Mouse (Mus musculus): ENCODE data around the gene Tbcd. TPM values are rescaled to one million over a fixed set of nuclear protein-coding genes. Genes with fewer than 3 reads are reported as not detected.

Tbcd gene
- polyA plus RNA-seq, 1 experiment from 2014 or later: 32.3 TPM

GRCm38 (mm10) chr11:121648166-121648565, 196.4 kb downstream of the Tbcd start:
- H3K9ac ChIP-seq (ENCODE audit: low read depth, low read length): no peak overlapping the region

DNA sequence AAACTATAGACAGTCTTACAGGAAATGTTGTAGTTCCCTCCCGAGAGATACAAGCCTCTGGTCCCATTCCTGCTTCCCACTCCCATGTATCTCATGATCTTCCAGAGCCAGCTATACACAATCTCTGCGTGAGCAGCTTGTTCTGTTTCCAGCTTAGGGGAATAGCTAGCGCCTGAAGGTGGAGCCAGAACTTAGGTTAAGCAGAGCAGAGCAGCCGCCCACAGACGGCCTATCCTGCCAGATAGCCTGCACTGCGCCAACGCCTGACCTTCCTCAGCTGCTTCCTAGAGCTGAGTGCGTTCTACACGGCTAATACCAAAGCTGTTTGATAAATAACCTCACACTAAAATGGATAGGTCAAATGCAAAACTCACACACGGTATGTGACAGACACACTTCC, 198.2 kb downstream of the Tbcd start:
- Histone ChIP-seq H3K36me3 (ENCODE audit: control insufficient read depth, insufficient read depth, low read length) (no peaks in the 10 kb centered on the region), H3K9me3 (ENCODE audit: control insufficient read depth, low read length) (no peaks in the 10 kb centered on the region), H3K9ac (ENCODE audit: low read depth, low read length) (no peak overlapping the region), H3K4me2 (replicated peaks; ENCODE audit: low read depth, low read length) (no peak overlapping the region), H3K27me3 (ENCODE audit: control insufficient read depth, insufficient read depth, low read length) (no peaks in the 10 kb centered on the region), H3K4me1 (replicated peaks; ENCODE audit: control insufficient read depth, insufficient read depth, low read length) (no peaks in the 10 kb centered on the region), H3K4me3 (ENCODE audit: low read depth, low read length) (no peak overlapping the region), H3K27ac (ENCODE audit: low read depth, low read length) (no peak overlapping the region)
- no peak for ATAC-seq (ENCODE audit: low FRiP score)
- WGBS: 85% methylated on average over 10 of the region's 10 CpGs
- DNase-seq (ENCODE audit: low spot score): no peak

More at GRCm38 (mm10) chr11:121648166-121648565, 196.4 kb downstream of the Tbcd start:
- no peak overlapping the region for H3K27ac ChIP-seq (ENCODE audit: low read depth, low read length)
- no peak overlapping the region for H3K4me2 ChIP-seq (replicated peaks; ENCODE audit: low read depth, low read length)
- WGBS: 94% methylated on average over 5 of the region's 5 CpGs
- H3K36me3 ChIP-seq (ENCODE audit: control insufficient read depth, insufficient read depth, low read length): no peaks in the 10 kb centered on the region
- no peak for ATAC-seq (ENCODE audit: low FRiP score)
- no peak overlapping the region for H3K4me3 ChIP-seq (ENCODE audit: low read depth, low read length)
- no peaks in the 10 kb centered on the region for H3K27me3 ChIP-seq (ENCODE audit: control insufficient read depth, insufficient read depth, low read length)
- no peaks in the 10 kb centered on the region for H3K9me3 ChIP-seq (ENCODE audit: control insufficient read depth, low read length)
- no peak for DNase-seq (ENCODE audit: low spot score)
- H3K4me1 ChIP-seq (replicated peaks; ENCODE audit: control insufficient read depth, insufficient read depth, low read length): no peaks in the 10 kb centered on the region

- ATAC-seq (ENCODE audit: low FRiP score) (no peak), DNase-seq (ENCODE audit: low spot score) (no peak)
- Histone ChIP-seq H3K9me3 (ENCODE audit: control insufficient read depth, low read length) (no peaks in the 10 kb centered on the region), H3K36me3 (ENCODE audit: control insufficient read depth, insufficient read depth, low read length) (no peaks in the 10 kb centered on the region), H3K4me3 (ENCODE audit: low read depth, low read length) (no peak overlapping the region), H3K9ac (ENCODE audit: low read depth, low read length) (no peak overlapping the region), H3K27ac (ENCODE audit: low read depth, low read length) (no peak overlapping the region), H3K4me2 (replicated peaks; ENCODE audit: low read depth, low read length) (no peak overlapping the region), H3K27me3 (ENCODE audit: control insufficient read depth, insufficient read depth, low read length) (no peaks in the 10 kb centered on the region), H3K4me1 (replicated peaks; ENCODE audit: control insufficient read depth, insufficient read depth, low read length) (no peaks in the 10 kb centered on the region)
- WGBS: 88% methylated on average over 11 of the region's 11 CpGs
Observed at GRCm38 (mm10) chr11:121650668-121651067, 198.9 kb downstream of the Tbcd start.

DNA sequence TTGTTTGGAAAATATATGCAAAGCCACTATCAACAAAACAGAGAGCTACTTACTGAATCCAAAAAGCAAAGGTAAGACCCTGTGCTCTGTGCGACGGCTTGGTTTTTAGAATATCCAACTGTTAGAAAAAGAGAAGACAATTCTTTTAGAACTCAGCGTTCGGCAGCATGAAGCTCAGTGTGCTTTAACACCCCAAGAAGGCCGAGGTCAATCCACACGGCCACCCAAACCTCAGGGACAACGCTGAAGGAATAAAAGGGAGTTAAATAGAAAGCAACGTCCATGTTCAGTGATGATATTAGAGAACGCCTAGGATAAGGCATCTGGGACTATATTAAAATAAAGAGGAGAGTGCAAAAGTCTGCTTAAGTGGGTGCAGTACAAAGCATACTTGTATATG, 199.8 kb downstream of the Tbcd start:
- Histone ChIP-seq H3K4me2 (replicated peaks; ENCODE audit: low read depth, low read length) (no peak overlapping the region), H3K27ac (ENCODE audit: low read depth, low read length) (no peak overlapping the region), H3K36me3 (ENCODE audit: control insufficient read depth, insufficient read depth, low read length) (no peaks in the 10 kb centered on the region), H3K4me1 (replicated peaks; ENCODE audit: control insufficient read depth, insufficient read depth, low read length) (no peaks in the 10 kb centered on the region), H3K9me3 (ENCODE audit: control insufficient read depth, low read length) (no peaks in the 10 kb centered on the region), H3K4me3 (ENCODE audit: low read depth, low read length) (no peak overlapping the region), H3K9ac (ENCODE audit: low read depth, low read length) (no peak overlapping the region), H3K27me3 (ENCODE audit: control insufficient read depth, insufficient read depth, low read length) (no peaks in the 10 kb centered on the region)
- ATAC-seq (ENCODE audit: low FRiP score) (no peak), DNase-seq (ENCODE audit: low spot score) (no peak)
- 94% methylated on average over 9 of the region's 9 CpGs for WGBS

GRCm38 (mm10) chr11:121651983-121652382, 200.2 kb downstream of the Tbcd start:
- no peaks in the 10 kb centered on the region for H3K36me3 ChIP-seq (ENCODE audit: control insufficient read depth, insufficient read depth, low read length)
- no peak overlapping the region for H3K4me3 ChIP-seq (ENCODE audit: low read depth, low read length)
- H3K4me1 ChIP-seq (replicated peaks; ENCODE audit: control insufficient read depth, insufficient read depth, low read length): no peaks in the 10 kb centered on the region
- WGBS: 92% methylated on average over 5 of the region's 5 CpGs
- DNase-seq (ENCODE audit: low spot score) (no peak), ATAC-seq (ENCODE audit: low FRiP score) (no peak)
- no peak overlapping the region for H3K4me2 ChIP-seq (replicated peaks; ENCODE audit: low read depth, low read length)
- no peak overlapping the region for H3K27ac ChIP-seq (ENCODE audit: low read depth, low read length)
- no peaks in the 10 kb centered on the region for H3K27me3 ChIP-seq (ENCODE audit: control insufficient read depth, insufficient read depth, low read length)
- no peak overlapping the region for H3K9ac ChIP-seq (ENCODE audit: low read depth, low read length)
- no peaks in the 10 kb centered on the region for H3K9me3 ChIP-seq (ENCODE audit: control insufficient read depth, low read length)

GRCm38 (mm10) chr11:121652547-121653305, 201.0 kb downstream of the Tbcd start:
- Histone ChIP-seq H3K4me2 (replicated peaks; ENCODE audit: low read depth, low read length) (no peak overlapping the region), H3K9ac (ENCODE audit: low read depth, low read length) (no peak overlapping the region), H3K4me1 (replicated peaks; ENCODE audit: control insufficient read depth, insufficient read depth, low read length) (no peaks in the 10 kb centered on the region), H3K4me3 (ENCODE audit: low read depth, low read length) (no peak overlapping the region), H3K27me3 (ENCODE audit: control insufficient read depth, insufficient read depth, low read length) (no peaks in the 10 kb centered on the region), H3K27ac (ENCODE audit: low read depth, low read length) (no peak overlapping the region), H3K9me3 (ENCODE audit: control insufficient read depth, low read length) (no peaks in the 10 kb centered on the region), H3K36me3 (ENCODE audit: control insufficient read depth, insufficient read depth, low read length) (no peaks in the 10 kb centered on the region)
- DNase-seq (ENCODE audit: low spot score): peak; percentile 75
- ATAC-seq (ENCODE audit: low FRiP score): no peak
- WGBS: 62% methylated on average over 10 of the region's 10 CpGs

- H3K36me3 ChIP-seq (ENCODE audit: control insufficient read depth, insufficient read depth, low read length): no peaks in the 10 kb centered on the region
- no peak overlapping the region for H3K4me2 ChIP-seq (replicated peaks; ENCODE audit: low read depth, low read length)
- DNase-seq (ENCODE audit: low spot score) (no peak), ATAC-seq (ENCODE audit: low FRiP score) (no peak)
- 74% methylated on average over 4 of the region's 4 CpGs for WGBS
- H3K9ac ChIP-seq (ENCODE audit: low read depth, low read length): no peak overlapping the region
- no peaks in the 10 kb centered on the region for H3K27me3 ChIP-seq (ENCODE audit: control insufficient read depth, insufficient read depth, low read length)
- H3K27ac ChIP-seq (ENCODE audit: low read depth, low read length): no peak overlapping the region
- H3K4me1 ChIP-seq (replicated peaks; ENCODE audit: control insufficient read depth, insufficient read depth, low read length): no peaks in the 10 kb centered on the region
- H3K9me3 ChIP-seq (ENCODE audit: control insufficient read depth, low read length): no peaks in the 10 kb centered on the region
- H3K4me3 ChIP-seq (ENCODE audit: low read depth, low read length): no peak overlapping the region
Observed at GRCm38 (mm10) chr11:121653631-121654030, 201.9 kb downstream of the Tbcd start.

- no peaks in the 10 kb centered on the region for H3K9me3 ChIP-seq (ENCODE audit: control insufficient read depth, low read length)
- no peaks in the 10 kb centered on the region for H3K36me3 ChIP-seq (ENCODE audit: control insufficient read depth, insufficient read depth, low read length)
- no peak overlapping the region for H3K27ac ChIP-seq (ENCODE audit: low read depth, low read length)
- no peaks in the 10 kb centered on the region for H3K4me1 ChIP-seq (replicated peaks; ENCODE audit: control insufficient read depth, insufficient read depth, low read length)
- H3K27me3 ChIP-seq (ENCODE audit: control insufficient read depth, insufficient read depth, low read length): no peaks in the 10 kb centered on the region
- ATAC-seq (ENCODE audit: low FRiP score): no peak
- H3K4me2 ChIP-seq (replicated peaks; ENCODE audit: low read depth, low read length): no peak overlapping the region
- DNase-seq (ENCODE audit: low spot score): no peak
- H3K9ac ChIP-seq (ENCODE audit: low read depth, low read length): no peak overlapping the region
- no peak overlapping the region for H3K4me3 ChIP-seq (ENCODE audit: low read depth, low read length)
- WGBS: 88% methylated on average over 9 of the region's 9 CpGs
Observed at GRCm38 (mm10) chr11:121654406-121654945, 202.7 kb downstream of the Tbcd start.

DNA sequence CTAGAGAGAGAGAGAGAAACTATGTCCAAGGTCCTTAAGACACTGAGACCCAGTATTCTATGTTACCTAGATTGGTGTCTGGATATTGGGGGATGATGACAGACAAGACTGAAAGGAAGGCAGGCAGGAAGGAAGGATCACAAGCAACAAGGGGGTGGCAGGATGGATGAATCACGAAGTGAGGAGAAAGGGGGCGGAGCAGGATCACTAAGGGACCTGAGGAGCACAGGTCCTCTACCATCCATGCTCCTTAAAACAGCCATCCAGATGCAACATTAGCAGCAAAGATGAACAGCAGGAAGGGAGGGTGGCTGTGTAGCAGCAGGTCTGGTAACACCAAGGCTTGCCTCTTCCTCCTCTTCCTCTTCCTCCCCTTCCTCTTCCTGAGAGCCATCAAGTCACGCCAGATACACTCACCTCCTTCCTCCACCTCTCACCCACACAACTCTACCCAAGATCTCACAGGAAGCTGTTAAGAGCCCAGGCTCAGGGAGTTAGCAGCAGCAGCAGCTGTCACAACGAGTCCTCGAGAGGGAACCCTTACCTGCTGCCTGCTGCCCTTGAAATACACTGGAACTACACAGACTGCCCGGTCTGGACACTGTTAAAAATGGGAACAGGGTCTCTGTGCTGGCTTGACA, 203.5 kb downstream of the Tbcd start:
- ATAC-seq (ENCODE audit: low FRiP score): no peak

More for the DNA sequence above, 203.5 kb downstream of the Tbcd start:
- no peaks in the 10 kb centered on the region for H3K27me3 ChIP-seq (ENCODE audit: control insufficient read depth, insufficient read depth, low read length)
- WGBS: 87% methylated on average over 6 of the region's 6 CpGs
- no peak overlapping the region for H3K27ac ChIP-seq (ENCODE audit: low read depth, low read length)
- H3K36me3 ChIP-seq (ENCODE audit: control insufficient read depth, insufficient read depth, low read length): no peaks in the 10 kb centered on the region
- DNase-seq (ENCODE audit: low spot score): no peak
- H3K9ac ChIP-seq (ENCODE audit: low read depth, low read length): no peak overlapping the region
- H3K4me1 ChIP-seq (replicated peaks; ENCODE audit: control insufficient read depth, insufficient read depth, low read length): no peaks in the 10 kb centered on the region
- no peak overlapping the region for H3K4me2 ChIP-seq (replicated peaks; ENCODE audit: low read depth, low read length)
- no peaks in the 10 kb centered on the region for H3K9me3 ChIP-seq (ENCODE audit: control insufficient read depth, low read length)
- H3K4me3 ChIP-seq (ENCODE audit: low read depth, low read length): no peak overlapping the region

Measured in hindbrain, embryonic 11.5 days (tissue).